Mouse (Mus musculus): ENCODE measurements around the gene Dcst1.

DNA sequence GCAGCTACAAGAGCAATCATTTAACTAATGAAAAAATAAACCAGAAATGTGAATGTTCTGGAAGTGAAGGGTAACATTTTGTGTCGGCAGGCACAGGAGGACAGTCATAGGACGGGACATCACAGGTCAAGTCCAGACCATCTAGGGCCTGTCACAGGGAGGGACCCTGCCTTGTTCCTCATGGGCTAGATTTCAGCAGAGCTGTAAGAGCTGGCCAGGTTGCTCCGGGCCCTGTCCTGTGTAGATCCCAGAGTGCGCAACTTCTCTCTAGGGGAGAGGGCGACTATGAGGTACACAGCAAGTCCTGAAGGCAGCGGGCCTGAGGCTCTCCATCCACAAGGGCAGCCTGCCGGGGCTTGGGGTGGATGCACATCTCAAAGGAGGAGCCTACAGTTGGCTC is 3.4 kb downstream of the Dcst1 start, which contains the start of gene Dcst2:
- no peak for TF ChIP-seq CTCF (IDR thresholded peaks at IDR 0.05; ENCODE audit: control insufficient read depth, insufficient read depth, insufficient replicate concordance, low read depth, low read length)
- no peak for TF ChIP-seq POLR2A (IDR thresholded peaks at IDR 0.05; ENCODE audit: control insufficient read depth, low read depth, low read length)
